Mouse (Mus musculus) CH12.LX (cell line): ENCODE data around the gene Adra2b.

Experiments
- CTCF ChIP-seq, 2 experiments: IDR thresholded peaks in 1 of 2; conservative IDR thresholded peaks in 1 of 2; 2 replicates each; pipeline ENCODE4 v1.5.1; 2011 to 2012; ENCODE audit warnings: low read depth in 2 of 2, low read length in 2 of 2, improper control_type of control experiment in 1 of 2, inconsistent platforms in 1 of 2, mild to moderate bottlenecking in 1 of 2, moderate library complexity in 1 of 2
- MAZ ChIP-seq: IDR thresholded peaks from 2 replicates; pipeline ENCODE4 v1.6.1; 2012; ENCODE audit warnings: low read depth, mild to moderate bottlenecking, inconsistent platforms, low read length, improper control_type of control experiment, moderate library complexity
- POLR2A ChIP-seq: IDR thresholded peaks from 2 replicates; pipeline ENCODE4 v1.6.1; 2011; ENCODE audit warnings: low read depth, mild to moderate bottlenecking, improper control_type of control experiment, low read length
- POLR2AphosphoS2 ChIP-seq: IDR thresholded peaks from 2 replicates; pipeline ENCODE4 v1.6.1; 2011; ENCODE audit warnings: low read depth, low read length, improper control_type of control experiment
- RCOR1 ChIP-seq: conservative IDR thresholded peaks from 2 replicates; pipeline ENCODE4 v1.6.1; 2012; ENCODE audit warnings: low read depth, mild to moderate bottlenecking, inconsistent platforms, low read length, improper control_type of control experiment
- ZNF384 ChIP-seq: IDR thresholded peaks from 2 replicates; pipeline ENCODE4 v1.6.1; 2012; ENCODE audit warnings: low read depth, low read length, improper control_type of control experiment, inconsistent platforms

DNA sequence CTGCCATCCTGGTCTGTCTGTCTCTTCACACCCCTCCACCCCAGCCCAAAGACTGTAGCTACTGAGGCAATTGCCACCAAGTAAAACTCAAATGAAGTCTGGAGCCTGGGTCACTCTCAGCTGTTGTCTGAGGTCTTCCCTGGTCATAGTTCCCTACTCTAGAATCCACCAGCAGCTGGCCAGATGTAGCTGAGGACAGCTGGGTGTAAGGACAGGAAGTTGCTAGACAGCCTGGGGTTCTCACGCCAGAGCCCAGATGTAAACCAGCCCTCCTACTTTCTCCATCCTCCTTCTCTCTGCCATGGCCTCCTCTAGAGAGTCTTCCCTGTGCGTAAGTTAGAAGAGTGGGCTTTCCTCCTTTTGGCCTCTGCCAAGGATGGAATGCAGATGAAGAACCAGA, 24.5 kb downstream of the Adra2b start:
- TF ChIP-seq RCOR1: no peak
- TF ChIP-seq POLR2A: no peak
- TF ChIP-seq CTCF (conservative IDR thresholded peaks at IDR 0.05 in 1 of 2, IDR thresholded peaks at IDR 0.05 in 1 of 2; ENCODE audit: low read depth in 2 of 2, low read length in 2 of 2): no peak
- TF ChIP-seq POLR2AphosphoS2: no peak
- no peak for TF ChIP-seq ZNF384
- no peak for TF ChIP-seq MAZ
